Mouse (Mus musculus) gastrocnemius, adult 18-20 months (tissue): Measurements from ENCODE around the gene Gm813. TPM values are rescaled to one million over a fixed set of nuclear protein-coding genes. Genes with fewer than 3 reads are reported as not detected.

ENCODE experiments used
- DNase-seq: peaks from one replicate; pipeline ENCODE4 v3.0.0; 2021; ENCODE audit warnings: low spot score
- total RNA-seq, 2 experiments: library from RNA; stranded (reverse); gene quantifications; 2 replicates each; pipeline ENCODE4 v1.2.3; 2021

The Gm813 gene
- total RNA-seq, 2 experiments from 2014 or later, result not detected

DNA sequence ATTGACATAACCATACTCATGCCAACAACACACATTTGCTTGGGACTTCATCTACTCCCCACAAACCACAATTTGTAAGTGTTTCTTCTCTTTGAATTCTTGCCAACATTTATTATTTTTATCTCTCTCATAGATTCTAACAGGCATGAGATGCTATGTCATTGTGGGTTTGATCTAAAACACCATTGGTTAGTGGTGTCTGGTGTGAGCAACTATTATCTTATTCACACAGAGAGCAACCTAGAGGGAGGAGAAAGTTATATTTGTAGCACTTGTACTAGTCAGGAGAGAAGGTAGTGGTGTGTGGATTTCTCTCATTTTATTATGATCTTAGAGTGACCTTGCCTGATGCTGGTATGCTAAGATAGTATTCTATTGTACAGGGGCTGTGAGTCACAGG, 12.1 kb downstream of the Gm813 start:
- no peak for DNase-seq

DNA sequence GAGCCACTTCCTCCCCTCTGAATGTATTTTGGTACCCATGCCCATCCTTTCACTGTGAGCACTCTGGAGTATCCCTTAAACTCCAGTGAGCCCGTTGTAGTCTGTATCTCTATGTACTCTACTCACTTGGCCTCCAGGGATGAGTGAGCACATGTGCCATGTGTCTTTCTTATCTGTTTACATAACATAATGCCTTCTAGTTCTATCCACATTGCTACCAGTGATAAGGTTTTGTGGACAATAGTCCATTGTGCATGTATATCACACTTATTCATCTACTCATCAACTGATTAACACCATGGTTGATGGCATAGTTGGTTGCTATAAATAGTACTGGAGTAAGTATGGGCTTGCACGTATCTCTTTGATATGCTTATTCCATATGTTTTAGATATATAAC, 12.9 kb downstream of the Gm813 start:
- no peak for DNase-seq

DNA sequence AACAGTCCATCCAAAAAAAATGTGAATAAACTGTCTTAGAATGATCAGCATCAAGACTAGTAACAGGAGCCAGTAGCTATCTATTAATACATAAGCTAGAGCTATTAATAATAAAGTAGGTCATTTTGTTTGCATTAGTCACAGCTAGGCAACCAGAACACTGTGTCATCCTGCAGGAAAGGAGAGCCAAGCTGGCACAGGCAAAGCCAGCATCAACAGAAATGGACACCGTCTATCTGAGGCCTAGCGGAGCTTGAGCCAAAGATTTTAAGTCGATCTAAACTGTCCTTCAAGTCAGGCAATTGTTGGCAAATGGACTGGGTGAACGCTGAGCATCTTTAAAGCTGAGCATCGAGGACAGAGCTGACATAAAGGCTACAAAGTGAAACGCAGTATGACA, 15.9 kb downstream of the Gm813 start:
- peak; percentile 86 for DNase-seq

DNA sequence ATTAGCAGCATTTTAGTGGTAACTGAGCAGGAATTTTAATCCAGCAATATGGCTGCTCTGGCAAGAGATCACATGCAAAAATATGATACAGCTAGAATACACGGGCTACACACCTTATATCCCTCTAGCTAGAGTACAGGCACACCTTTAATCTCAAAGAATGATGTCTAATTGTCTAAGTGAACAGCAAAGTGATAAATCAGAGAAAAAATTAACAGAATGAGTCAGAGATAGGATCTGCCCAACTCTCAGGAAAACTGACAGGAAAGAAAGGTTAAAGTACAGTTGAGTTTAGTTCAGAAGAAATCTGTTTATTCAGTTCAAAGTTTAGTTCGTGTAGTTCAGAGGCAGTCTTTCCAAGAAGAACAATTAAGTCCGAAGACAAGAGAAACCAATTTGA, 25.5 kb downstream of the Gm813 start:
- DNase-seq, result no peak

DNA sequence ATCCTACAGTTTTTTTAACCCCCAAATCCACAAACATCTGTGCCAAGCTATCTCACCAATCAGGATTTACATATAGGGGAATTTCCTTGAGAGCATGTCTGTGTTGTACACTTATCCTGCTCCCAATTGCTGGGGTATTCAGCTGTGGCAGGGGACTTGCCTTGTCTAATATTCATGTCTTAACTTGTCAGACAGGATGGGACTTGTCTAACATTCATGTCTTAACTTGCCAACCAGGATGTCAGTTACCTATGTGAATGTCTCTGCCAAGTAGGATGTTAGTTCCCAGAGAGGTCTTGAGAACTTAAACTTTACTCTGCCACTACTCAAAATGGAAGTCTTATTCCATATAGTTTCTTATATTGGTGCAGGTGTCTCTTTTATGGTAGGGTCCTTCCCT, 27.3 kb downstream of the Gm813 start:
- no peak for DNase-seq

DNA sequence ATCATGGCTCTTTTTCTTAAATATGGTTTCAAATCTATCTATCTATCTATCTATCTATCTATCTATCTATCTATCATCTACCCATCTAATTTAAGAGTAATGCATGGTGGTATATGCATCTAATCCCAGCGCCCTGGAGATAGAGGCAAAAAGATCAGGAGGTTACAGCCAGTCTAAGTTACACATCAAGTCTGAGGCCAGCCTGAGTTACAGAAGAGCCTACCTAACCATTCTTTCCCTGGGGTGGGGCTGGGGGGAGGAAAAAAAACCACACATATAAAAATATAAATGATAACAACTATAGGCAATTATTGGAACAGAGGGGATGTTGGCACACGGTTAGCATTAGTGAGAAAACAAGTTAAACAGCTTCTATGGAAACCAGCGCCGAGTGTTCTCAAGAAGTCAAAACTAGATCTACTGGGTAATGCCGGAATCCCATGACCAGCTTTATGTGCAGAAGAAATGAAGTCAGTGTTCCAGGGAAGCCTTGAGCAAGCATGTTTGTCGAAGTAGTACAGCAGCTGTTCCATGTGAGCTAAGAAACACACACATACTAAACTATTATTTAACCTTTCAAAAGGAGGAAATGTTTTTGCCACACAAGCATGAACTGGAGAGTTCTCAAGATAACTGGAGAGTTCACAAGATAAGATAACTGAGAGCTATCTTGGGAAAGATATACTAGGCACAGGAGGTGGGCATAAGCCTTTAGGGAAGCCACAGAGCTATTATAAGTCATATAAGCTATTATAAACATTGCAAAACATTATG, 42.6 kb downstream of the Gm813 start:
- no peak for DNase-seq

DNA sequence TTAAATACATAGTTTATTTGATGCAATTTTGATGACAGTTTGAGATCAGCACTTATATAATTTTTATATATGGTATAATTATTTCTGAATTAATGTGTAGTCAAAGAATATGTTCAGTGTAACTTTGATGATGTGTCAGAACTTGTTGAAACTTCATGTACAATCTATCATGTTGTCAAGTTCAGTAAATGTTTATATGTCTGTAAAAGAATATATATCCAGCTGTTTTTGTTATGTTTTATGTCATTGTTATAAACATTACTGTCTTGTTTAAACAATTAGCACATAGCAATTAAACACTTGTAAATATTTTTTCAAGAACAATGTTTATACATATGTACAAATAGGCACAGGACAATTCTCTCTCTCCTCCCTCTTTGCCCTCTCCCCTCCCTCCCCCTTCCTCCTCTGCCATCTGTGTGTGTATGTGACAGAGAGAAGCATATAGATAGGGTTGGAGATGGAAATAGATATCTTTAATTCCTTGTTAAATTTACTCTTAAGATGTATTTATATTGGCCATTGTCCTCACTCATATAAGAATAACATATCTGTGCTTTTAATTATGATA, 46.0 kb downstream of the Gm813 start:
- DNase-seq, result no peak

Other genes with a start within 250 kb of the Gm813 start
- 1 to 10 TPM; 3.6 to 4.2 TPM for gene Dcbld2, start 208.5 kb downstream of the Gm813 start, total RNA-seq
- gene St3gal6, start 92.7 kb downstream of the Gm813 start, total RNA-seq, result 100 to 1,000 TPM; 166 to 178 TPM
- gene E330017A01Rik, start 21.8 kb upstream of the Gm813 start, total RNA-seq, result not detected
- 10 to 100 TPM; 20.2 to 20.7 TPM for gene Cpox, start 53.3 kb upstream of the Gm813 start, total RNA-seq
- gene Gpr15, start 102.1 kb upstream of the Gm813 start, total RNA-seq, result not detected
- 10 to 100 TPM; 56.8 to 66.4 TPM for gene Cldnd1, start 110.9 kb upstream of the Gm813 start, total RNA-seq
- gene Olfr172, start 146.2 kb upstream of the Gm813 start, total RNA-seq, result not detected
- not detected for gene Olfr173, start 183.3 kb upstream of the Gm813 start, total RNA-seq
- gene Olfr175-ps1, start 209.8 kb upstream of the Gm813 start, total RNA-seq, result not detected